Mouse (Mus musculus) gastrocnemius, postnatal 4 days (tissue): ENCODE measurements around the gene Esm1. TPM values are rescaled to one million over a fixed set of nuclear protein-coding genes. Genes with fewer than 3 reads are reported as not detected.

ENCODE experiments used
- DNase-seq, 2 experiments: peaks; one replicate each; pipeline ENCODE4 v3.0.0; 2021 to 2022; ENCODE audit warnings: low spot score in 2 of 2, mixed read lengths in 2 of 2
- long read RNA-seq, 2 experiments: library from polyadenylated mRNA; stranded (forward); transcript quantifications; one replicate each; pipeline ENCODE4 v2.0.0; 2021
- total RNA-seq, 2 experiments: library from RNA; stranded (reverse); gene quantifications; 2 replicates each; pipeline ENCODE4 v1.2.3; 2021

The Esm1 gene
- 1 to 10 TPM; 3.8 to 4.2 TPM for total RNA-seq
- long read RNA-seq, experiment 1, partial matches to known transcripts, result 0 of 4 reads
- long read RNA-seq, experiment 1, other reads (novel, unspliced or antisense), result 1 of 4 reads
- long read RNA-seq, experiment 2, partial matches to known transcripts, result 1 of 5 reads
- long read RNA-seq, experiment 2, other reads (novel, unspliced or antisense), result 1 of 5 reads

- DNase-seq, result no peak
Measured at GRCm38 (mm10) chr13:113209624-113210023, at the start of gene Esm1. Esm1 (plus strand) TSS chr13:113209659.

- DNase-seq, result no peak
Measured at GRCm38 (mm10) chr13:113164252-113165005, 45.0 kb upstream of the Esm1 start.

GRCm38 (mm10) chr13:113168018-113168534 lies 41.4 kb upstream of the Esm1 start:
- no peak for DNase-seq

GRCm38 (mm10) chr13:113170256-113170655 lies 39.2 kb upstream of the Esm1 start:
- no peak for DNase-seq

- DNase-seq, result no peak
Measured at GRCm38 (mm10) chr13:113174162-113174561, 35.3 kb upstream of the Esm1 start.

- DNase-seq, result no peak
Measured at GRCm38 (mm10) chr13:113183310-113183709, 26.1 kb upstream of the Esm1 start.

GRCm38 (mm10) chr13:113183720-113184119 lies 25.7 kb upstream of the Esm1 start:
- no peak for DNase-seq

- DNase-seq, result no peak
Measured at GRCm38 (mm10) chr13:113196808-113197674, 12.4 kb upstream of the Esm1 start.

GRCm38 (mm10) chr13:113197872-113198502 lies 11.5 kb upstream of the Esm1 start:
- no peak for DNase-seq

- DNase-seq, result no peak
Measured at GRCm38 (mm10) chr13:113199331-113199730, 10.1 kb upstream of the Esm1 start.

- DNase-seq, result no peak
Measured at GRCm38 (mm10) chr13:113200726-113201125, 8.7 kb upstream of the Esm1 start.

GRCm38 (mm10) chr13:113201631-113202030 lies 7.8 kb upstream of the Esm1 start:
- peak in 1 of 2 experiments; percentile 5 for DNase-seq

- DNase-seq, result no peak
Measured at GRCm38 (mm10) chr13:113202184-113202583, 7.3 kb upstream of the Esm1 start.

- DNase-seq, result no peak
Measured at GRCm38 (mm10) chr13:113203146-113203545, 6.3 kb upstream of the Esm1 start.

- DNase-seq, result no peak
Measured at GRCm38 (mm10) chr13:113205346-113205745, 4.1 kb upstream of the Esm1 start.

- no peak for DNase-seq
Measured at GRCm38 (mm10) chr13:113211345-113211744, 1.9 kb downstream of the Esm1 start.

GRCm38 (mm10) chr13:113212401-113212800 lies 2.9 kb downstream of the Esm1 start:
- no peak for DNase-seq

- no peak for DNase-seq
Measured at GRCm38 (mm10) chr13:113213865-113214264, 4.4 kb downstream of the Esm1 start.

GRCm38 (mm10) chr13:113221851-113222250 lies 12.4 kb downstream of the Esm1 start:
- DNase-seq, result no peak

- DNase-seq, result peak in 1 of 2 experiments; percentile 51
Measured at GRCm38 (mm10) chr13:113224105-113224504, 14.6 kb downstream of the Esm1 start.

GRCm38 (mm10) chr13:113225811-113226210 lies 16.4 kb downstream of the Esm1 start, which contains the start of gene Gzmk:
Gzmk (minus strand) TSS chr13:113225908.
- no peak for DNase-seq
